Mouse (Mus musculus): ENCODE measurements at regions not wholly inside any gene's neighbourhood (a gene's known extent, or its start where the extent isn't known, plus 50 kb on each side); places are given as distances from the start of the nearest gene placed in this dataset.

- no peak for DNase-seq (ENCODE audit: low spot score in 2 of 2)
Measured at GRCm38 (mm10) chr11:90136307-90136706, 51.2 kb upstream of the Gm45716 start.
